Mouse (Mus musculus): ENCODE data around the gene Olfm2. TPM values are rescaled to one million over a fixed set of nuclear protein-coding genes. Genes with fewer than 3 reads are reported as not detected.
"Not testable (repeated sequence)": the region's sequence is repeated elsewhere in the genome, so short reads cannot be mapped to it uniquely, and the experiment has no call there.

Olfm2 gene
- total RNA-seq, 2 experiments from 2014 or later: 0.27 TPM; not detected in 1

DNA sequence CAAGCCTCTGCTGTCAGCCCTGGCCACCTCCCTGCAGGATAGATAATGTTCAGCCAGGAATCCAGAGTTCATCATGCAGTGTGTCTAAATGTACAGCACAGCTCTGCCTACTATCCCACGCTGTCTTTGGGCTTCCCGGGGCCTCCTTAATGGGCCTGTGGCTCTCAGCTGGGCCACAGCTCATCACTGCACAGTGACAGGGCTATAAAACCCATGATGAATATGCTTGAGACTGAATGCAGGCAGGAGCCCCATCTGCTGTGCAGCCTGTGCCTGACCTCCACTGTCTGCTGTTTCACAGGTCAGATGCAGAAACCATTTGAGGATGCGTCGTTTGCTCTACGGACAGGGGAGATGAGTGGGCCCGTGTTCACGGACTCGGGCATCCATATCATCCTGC, 83.3 kb downstream of the Olfm2 start:
- ATAC-seq (replicated peaks; ENCODE audit: poor library complexity): no peak

DNA sequence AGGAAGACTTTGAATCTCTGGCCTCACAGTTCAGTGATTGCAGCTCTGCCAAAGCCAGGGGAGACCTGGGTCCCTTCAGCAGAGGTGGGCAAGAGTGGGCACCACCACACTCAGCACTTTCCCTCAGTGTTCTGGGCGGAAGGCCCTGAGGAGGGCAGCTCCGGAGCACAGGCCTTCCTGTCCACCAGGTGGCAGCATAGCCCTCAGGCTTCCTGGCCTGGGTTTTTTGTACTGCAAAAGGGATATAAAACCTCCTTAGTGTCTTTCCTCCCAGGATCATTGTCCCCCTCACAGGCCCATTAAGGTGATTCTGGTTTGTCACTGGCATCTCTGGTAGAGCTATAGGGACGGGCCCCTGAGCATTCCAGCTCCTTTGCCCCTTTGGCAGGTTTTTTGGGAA, 83.8 kb downstream of the Olfm2 start:
- peak; percentile 76 for ATAC-seq (replicated peaks; ENCODE audit: poor library complexity)

DNA sequence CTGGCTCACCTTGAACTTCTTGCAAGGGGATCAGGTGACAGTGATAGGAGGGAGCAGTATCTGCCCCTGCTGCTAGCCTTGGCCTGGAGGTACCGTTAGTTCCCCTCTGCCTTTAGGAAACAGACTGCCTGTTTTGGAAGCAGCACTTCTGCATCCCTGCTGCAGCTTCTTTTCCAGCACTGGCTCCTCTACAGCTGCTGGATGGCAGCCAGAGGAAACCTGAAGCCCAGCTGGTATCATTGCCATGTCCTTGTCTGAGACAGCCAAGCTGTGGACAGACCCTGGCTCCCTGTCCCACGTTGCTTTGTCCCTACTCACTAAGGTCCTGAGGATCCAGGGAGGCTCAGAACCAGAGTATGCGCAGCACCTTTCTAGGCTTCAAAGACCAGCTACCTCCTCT, 88.6 kb downstream of the Olfm2 start:
- ATAC-seq (replicated peaks; ENCODE audit: poor library complexity): no peak

DNA sequence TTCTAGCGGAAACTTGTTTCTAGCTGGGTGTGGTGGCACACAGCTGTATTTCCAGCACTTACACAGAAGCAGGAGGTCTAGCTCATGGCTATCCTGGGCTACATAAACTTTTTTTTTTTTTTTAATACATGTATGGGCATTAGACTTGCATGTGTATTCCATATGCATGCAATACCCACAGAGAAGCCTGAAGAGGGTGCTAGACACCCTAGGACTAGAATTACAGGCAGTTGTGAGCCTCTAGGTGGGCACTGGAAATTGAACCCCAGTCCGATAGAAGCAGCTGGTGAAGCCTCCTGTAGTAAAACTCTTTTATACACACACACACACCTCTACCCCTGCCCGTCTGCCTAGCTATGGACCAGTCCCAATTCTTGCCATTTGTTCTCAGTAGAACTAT, 92.3 kb downstream of the Olfm2 start:
- no peak for ATAC-seq (replicated peaks; ENCODE audit: poor library complexity)

DNA sequence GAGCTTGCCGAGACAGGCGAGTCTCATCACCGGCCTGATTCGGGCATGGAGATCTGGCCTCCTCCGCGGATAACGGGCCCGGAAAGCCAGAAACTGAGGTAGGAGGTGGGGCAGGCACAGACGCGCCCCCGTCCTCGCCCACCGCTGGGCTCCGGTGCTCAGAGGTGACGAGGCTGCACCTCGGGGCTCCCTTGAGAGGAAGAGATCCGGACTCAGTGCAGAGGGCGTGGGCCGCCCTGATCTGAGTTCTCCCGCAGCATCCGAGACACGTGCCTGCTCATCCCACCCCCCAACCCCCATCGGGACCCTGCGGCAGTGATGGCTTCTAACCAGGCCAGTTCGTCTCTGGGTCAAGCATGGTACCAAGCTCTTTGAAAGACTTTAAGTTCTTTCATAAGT, 93.9 kb downstream of the Olfm2 start:
- peak; percentile 9 for ATAC-seq (replicated peaks; ENCODE audit: poor library complexity)

DNA sequence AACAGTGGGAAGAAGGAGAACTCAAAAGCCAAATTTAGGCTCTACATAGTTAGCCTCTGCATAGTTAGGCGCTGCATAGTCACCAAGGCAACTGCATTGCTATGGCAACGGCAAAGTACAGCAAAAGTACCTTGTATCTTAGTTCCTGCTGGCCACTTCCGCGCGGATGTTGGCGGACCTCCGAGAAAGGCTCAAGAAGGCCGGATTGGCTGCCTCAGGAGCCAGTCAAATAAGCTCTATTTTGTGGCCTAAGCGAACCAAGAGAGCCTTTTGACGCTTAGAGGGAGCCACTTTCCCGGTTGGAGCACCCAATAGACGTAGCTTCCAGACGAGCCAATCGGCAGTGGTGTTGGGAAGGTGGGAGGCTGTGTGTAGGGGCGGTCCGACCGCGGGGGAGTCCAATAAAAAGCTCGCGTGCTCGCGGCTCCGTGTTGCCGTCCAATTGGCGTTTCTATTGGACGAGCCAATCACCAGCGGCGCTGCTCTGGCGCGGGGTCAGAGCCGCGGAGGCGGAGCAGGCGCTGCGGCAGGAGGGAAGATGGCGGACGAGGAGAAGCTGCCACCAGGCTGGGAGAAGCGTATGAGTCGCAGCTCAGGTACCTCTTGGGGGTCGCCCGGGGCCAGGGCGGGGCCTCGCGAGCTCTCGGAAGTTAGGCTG, 94.4 kb downstream of the Olfm2 start, which contains the start of gene Pin1:
TSS of gene Pin1 (plus strand) at position 494 of the 658 bp plus-strand sequence.
- peak; percentile 92 for ATAC-seq (replicated peaks; ENCODE audit: poor library complexity)

DNA sequence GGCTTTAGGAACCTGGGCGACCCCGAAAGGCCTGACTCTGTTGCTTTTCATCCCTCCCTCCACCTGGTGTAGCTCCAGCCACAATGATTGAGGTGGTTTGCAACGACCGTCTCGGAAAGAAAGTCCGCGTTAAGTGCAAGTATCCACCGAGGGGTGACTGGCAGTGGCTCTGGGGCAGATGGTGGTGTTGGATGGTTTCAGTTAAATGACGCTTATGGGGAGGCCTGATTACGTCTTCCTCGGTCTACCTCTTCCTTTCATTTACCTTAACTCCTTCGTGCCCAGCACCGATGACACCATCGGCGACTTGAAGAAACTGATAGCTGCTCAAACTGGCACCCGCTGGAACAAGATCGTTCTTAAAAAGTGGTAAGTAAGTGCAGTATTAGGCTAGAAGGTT, 101.0 kb downstream of the Olfm2 start:
- ATAC-seq (replicated peaks; ENCODE audit: poor library complexity): peak; percentile 32

DNA sequence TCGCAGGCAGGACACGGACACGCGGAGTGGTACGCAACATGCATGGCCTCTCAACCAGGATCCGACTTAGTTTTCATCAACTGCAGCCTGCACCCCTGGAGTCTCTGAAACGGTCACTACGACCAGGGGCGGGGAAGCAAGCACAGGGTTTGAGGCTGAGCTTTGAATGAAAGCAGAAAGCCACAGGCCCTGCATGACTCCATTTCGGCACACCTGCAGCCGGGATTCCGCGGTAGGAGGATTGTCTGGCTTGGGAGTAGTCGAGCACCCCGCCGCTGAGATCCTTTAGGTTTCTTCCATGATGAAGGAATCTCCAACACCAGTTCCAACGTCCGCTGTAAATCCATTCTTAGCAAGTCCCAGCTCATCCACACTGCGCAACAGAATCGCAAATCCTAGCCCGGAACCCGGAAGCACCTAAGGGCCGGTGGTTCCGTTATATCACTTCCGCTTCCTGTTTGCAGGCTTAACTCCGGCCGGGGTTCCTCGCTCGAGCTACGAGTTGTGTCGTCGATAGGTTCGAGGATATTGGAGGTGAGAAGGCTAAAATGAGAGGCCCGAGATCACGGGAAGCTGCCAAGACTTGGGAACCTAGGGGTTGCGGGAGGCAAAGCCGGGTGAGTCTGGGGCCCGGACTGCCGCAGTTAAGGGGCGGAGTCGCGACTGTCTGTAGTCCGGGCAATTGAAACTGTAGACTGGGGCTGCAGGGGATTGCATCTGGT, 101.6 kb downstream of the Olfm2 start, which contains the start of gene Fbxl12:
TSS of gene Fbxl12 (minus strand) at position 408 of the 722 bp plus-strand sequence.
- peak; percentile 65 for ATAC-seq (replicated peaks; ENCODE audit: poor library complexity)

DNA sequence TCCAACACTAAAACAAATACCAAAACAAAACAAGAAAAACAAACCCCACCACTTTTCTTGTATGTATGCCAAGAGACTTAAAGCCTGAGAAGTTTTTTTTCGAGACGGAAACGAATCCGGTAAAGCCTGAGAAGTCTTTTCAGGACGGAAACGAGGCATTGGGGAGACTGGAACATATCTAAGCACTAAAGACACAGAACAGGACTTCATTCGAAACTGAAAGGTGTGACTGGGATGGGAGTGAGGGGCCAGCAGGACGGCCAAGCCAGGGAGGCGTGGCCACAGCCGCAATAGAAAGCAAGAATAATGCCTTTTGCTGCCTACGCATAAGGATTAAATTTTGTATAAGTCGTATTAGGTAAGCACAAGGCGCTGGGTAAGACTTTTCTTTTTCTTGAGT, 102.4 kb downstream of the Olfm2 start:
- no peak for ATAC-seq (replicated peaks; ENCODE audit: poor library complexity)

DNA sequence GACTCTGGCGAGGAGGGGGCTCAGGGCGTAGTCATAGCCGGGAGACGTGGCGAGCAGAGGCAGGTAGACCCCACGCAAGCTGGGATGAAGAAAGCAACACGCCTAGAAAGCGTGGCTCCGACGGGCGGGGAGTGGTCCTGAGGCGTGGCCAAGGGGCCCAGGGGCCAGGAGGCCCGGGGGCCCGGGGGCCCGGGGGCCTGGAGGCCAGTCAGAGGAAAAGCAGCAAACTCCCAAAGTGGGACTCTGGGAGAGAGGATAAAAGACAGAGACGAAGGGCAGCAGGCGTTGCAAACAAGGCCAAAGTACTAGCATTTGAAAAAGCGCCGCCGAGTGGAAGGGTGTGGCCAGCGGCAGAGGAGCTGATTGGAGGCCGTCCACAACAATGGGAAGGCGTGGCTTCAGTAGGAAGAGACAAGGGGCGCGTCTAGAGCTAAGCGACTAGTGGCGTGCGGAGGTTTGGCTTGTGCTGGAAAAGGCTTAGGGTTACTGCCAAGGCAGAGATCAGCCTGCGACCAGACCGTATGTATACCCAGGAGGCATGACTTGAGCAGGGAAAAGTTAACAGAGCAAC, 103.2 kb downstream of the Olfm2 start:
- ATAC-seq (replicated peaks; ENCODE audit: poor library complexity): peak; percentile 79

DNA sequence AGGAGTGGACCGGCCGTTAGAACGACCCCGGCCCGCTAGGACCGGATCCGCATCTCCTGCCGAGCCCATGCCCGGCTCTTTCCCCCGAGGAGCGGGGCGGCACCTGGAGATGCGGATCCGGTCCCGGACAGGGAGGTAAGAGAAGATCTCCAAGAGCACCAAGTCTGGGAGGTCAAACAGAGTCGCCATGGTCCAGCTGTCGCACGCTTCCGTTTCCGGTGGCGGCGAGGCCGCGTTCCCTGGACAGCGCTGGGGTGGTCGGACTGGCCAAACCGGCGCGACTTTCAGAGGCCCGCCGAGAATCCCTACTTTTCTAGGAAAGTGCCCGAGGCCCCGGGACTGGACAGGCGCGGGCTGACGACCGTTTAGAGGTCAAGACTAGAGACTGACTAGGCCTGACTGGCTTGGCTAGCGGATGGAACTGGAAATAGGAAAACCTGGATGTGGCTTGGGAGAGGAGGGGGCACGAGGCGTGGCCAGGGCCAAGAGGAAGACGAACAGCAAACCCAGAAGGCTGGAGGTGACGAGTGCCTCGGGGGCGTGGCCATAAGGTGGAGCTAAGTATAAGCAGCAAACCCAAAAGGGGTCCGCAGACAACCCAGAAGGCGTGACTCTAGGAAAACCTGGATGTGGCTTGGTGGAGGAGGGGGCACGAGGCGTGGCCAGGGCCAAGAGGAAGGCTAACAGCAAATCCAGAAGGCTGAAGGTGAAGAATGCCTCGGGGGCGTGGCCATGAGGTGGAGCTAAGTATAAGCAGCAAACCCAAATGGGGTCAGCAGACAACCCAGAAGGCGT, 103.9 kb downstream of the Olfm2 start, which contains the start of gene Ubl5:
TSS of gene Ubl5 (plus strand) at position 778 of the 795 bp plus-strand sequence.
- peak; percentile 48 for ATAC-seq (replicated peaks; ENCODE audit: poor library complexity)

DNA sequence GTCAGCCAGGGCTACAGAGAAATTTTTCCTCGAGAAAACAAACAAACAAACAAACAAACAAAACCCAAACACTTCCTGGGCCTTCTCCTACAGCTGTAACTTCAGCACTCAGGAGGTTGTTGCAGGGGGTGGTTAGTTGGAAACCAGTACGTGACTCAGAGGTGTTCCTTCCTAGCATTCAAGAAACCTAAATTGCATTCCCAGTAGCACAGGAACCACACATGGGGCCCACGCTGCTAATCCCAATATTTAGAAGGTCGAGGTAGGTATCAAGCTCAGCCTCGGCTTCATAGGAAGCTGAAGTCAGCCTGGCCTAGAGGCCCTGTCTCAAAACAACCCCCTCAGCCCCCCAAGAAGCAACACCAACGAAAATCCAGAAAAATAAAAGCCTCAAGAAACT, 104.6 kb downstream of the Olfm2 start:
- ATAC-seq (replicated peaks; ENCODE audit: poor library complexity): no peak

DNA sequence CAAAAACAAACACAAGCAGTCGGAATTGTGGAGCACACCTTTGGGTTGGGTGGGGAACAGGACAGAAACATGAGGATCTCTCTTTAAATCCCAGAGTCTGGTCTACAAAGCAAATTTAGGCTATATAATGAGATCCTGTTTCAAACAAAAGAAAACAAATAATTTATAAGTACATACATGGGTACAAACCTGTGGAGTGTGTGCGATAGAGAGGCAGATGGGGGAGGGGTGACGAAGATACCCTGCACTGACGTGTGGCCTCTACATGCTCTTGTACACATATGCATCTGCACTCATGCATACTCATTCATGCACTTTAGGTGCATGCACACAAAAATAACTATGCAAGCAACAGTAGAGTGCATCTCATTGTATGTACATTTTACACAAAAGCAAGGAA, 106.7 kb downstream of the Olfm2 start:
- no peak for ATAC-seq (replicated peaks; ENCODE audit: poor library complexity)

DNA sequence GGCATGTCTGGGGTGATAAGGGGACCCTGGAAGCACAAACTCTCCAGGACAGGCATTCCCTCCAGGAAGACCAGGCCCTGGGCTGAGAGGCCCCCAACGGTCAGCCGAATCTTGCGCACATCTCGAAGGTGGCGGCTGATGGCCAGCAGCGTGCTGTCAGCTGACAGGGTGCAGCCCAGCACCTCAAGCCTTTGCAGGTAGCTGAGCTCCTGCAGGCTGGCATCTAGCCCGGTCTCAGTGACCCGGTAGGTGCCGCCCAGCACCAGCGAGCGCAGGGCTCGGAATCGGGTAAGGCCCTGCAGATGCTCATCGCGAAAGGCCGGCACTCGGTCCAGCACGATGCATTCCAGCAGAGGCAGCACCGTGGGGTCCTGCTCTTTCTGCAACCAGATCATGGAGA, 107.6 kb downstream of the Olfm2 start:
- no peak for ATAC-seq (replicated peaks; ENCODE audit: poor library complexity)

DNA sequence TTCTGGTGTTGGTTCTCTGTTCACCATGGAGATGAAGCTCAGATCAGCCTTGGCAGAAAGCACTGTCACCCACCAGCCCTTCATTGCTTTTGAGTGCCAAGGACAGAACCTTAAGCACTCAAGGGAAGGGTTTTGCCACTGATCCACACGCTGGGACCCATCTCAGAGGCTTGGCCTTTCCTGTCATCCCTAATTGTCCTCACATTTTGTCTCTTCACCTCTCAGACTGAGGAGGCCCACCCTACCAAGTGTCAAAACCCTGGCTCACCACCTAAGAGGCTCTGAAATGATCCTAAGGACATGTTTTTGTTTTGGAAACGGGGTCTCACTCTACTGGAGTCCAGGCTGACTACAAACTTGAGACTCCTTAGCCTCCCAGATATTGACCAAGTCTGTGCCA, 109.4 kb downstream of the Olfm2 start:
- no peak for ATAC-seq (replicated peaks; ENCODE audit: poor library complexity)

DNA sequence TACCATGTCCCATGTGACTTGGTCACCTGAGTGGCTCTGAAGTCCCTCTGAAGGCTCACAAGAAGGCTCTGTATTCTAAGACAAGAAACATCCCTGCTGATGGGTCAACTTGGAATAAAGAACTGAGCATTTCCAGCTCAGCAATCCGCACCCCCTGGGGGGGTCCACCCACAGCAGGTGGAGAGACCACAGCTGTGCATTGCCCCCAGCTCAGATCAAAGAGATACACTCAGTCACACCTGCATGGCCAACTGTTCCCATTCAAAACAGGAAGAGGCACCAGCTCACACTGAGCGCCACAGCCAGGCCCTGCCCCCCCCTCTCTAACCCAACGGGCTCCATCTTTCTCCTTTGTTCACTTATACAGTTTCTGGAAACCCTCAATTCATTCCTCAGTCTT, 109.9 kb downstream of the Olfm2 start:
- no peak for ATAC-seq (replicated peaks; ENCODE audit: poor library complexity)

DNA sequence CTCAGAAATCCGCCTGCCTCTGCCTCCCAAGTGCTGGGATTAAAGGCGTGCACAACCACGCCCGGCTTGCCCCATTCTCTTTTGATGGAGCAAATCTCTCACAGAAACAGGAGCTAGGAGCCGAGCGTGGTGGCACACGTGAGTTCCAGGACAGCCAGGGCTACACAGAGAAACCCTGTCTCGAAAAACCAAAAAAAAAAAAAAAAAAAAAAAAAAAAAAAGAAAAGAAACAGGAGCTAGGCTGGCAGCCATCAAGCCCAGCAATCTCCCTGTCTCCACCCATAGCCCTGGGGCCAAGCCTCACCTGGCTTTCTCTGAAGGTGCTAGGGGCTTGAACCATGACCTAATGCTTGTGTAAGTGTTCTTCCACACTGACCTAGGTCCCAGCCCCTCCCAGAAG, 110.5 kb downstream of the Olfm2 start:
- not testable (repeated sequence) for ATAC-seq (replicated peaks; ENCODE audit: poor library complexity)

DNA sequence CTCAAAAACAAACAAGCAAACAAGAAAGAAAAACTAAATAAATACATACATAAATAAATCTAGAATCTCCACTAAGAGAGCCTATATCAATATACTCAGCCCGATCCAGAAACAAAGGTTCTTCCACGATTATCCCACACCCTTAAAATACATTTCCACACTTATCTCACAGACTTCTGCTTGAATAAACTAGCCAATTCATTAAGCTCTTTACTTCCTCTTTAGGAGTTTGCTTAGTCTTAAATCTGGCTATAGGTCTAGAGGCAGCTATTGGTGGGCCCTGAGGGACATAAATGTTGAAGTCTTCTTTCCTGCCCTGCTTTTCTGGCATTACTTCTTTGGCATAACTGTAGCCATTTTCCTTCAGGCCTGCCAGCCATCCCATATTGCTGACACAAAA, 114.8 kb downstream of the Olfm2 start:
- no peak for ATAC-seq (replicated peaks; ENCODE audit: poor library complexity)

All from megakaryocyte progenitor cell, adult 5-6 weeks (primary cell).